Mouse (Mus musculus): ENCODE measurements around the gene Scyl2.

DNA sequence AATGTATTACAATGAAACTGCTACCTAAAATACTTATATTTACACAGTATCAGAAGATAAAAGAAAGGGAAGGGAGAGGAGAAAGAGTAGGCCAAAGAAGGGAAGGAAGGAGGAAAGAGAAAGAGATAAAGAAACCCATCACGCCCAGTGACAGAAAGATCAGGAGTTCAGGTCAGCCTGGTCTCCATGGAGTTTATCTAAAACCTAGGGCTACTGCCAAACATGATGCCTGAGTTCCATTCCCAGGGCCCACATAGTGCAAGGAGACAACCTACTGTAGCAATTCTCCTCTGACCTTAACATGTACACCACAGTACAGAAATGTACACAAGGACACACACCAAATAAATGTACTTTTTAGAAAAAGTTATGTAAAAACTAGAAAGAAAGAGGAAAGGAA lies 3.9 kb downstream of the Scyl2 start:
- no peak for TF ChIP-seq EP300 (IDR thresholded peaks at IDR 0.05; ENCODE audit: insufficient read depth, low read depth, low read length)
- TF ChIP-seq POLR2A (IDR thresholded peaks at IDR 0.05; ENCODE audit: insufficient read depth, low read depth, low read length), result no peak
- TF ChIP-seq CTCF (IDR thresholded peaks at IDR 0.05), result no peak
